Mouse (Mus musculus) thymus, postnatal 0 days (tissue): ENCODE results near the gene Abtb2. TPM values are rescaled to one million over a fixed set of nuclear protein-coding genes. Genes with fewer than 3 reads are reported as not detected.

Experiments
- DNase-seq: peaks from one replicate; pipeline ENCODE4 v3.0.0-alpha.2; 2015; ENCODE audit warnings: low spot score
- polyA plus RNA-seq: library from polyadenylated mRNA; unstranded; fragments of >200 nt; fragmentation: Nextera tagmentation; extraction: Ambion mirVana; gene quantifications from 2 replicates; pipeline ENCODE4 v1.2.1, GENCODE M21; 2015

Abtb2 gene
- polyA plus RNA-seq, 1 experiment from 2014 or later, result 37.2 TPM

GRCm38 (mm10) chr2:103583316-103583715, 17.2 kb downstream of the Abtb2 start:
- no peak for DNase-seq

GRCm38 (mm10) chr2:103584093-103584492, 18.0 kb downstream of the Abtb2 start:
- DNase-seq, result no peak

DNA sequence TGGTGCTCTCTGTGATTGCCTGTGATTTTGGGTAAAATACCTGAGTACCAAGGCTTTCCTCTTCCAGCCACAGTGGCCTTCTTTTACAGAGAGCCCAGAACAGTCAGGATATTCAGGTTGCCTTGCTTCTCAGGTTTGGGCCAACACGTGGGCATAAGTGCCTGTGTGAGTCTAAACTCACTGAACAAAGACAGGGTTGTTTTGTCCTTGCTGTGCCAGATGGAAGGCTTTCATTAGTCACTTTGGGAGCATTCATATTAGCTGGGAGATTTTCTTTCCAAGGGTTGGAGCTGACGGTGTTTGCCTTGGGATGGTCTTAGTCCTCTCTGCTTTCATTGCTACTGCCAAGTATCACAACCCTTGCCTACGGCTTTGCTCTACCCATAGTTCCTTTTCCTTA, 20.3 kb downstream of the Abtb2 start:
- DNase-seq, result no peak

DNA sequence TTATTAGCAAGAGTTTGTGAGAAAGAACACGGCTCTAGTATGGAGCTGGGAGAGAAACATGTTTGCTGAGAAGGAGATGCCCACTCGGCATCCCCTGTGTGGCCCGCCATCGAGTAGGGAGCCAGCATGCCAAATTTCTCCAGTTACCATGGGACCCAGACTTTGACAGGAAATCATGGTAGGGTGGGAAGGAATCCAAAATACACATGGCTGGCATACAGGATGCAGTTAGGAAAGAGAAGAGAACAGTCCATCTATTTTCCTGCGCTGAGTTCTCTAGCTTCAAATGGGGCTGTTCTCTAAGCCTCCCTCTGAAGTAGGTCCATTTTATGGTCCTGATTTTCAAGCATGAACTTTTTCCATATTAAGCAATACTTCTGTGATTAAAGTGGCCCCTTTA, 22.7 kb downstream of the Abtb2 start:
- no peak for DNase-seq

GRCm38 (mm10) chr2:103589400-103589799, 23.3 kb downstream of the Abtb2 start:
- DNase-seq, result no peak

DNA sequence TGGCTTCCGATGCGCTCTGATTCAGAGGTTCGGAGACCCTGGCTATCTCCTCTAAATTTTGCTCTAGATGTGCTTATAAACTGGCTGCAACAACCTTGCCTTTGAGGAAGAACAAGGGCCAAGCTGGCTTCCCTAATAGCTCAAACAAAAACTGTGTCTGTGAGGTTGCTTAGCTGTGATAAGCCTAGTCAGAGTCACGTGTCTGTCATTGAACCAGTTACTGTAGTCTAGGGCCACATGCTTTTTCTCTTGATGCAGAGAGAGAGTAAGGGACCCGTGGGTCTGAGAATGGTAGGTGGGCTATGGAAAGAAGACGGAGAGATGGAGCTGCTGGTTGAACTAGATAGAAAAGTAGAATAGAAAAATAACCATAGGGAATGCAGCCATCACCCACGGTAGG, 24.5 kb downstream of the Abtb2 start:
- no peak for DNase-seq

DNA sequence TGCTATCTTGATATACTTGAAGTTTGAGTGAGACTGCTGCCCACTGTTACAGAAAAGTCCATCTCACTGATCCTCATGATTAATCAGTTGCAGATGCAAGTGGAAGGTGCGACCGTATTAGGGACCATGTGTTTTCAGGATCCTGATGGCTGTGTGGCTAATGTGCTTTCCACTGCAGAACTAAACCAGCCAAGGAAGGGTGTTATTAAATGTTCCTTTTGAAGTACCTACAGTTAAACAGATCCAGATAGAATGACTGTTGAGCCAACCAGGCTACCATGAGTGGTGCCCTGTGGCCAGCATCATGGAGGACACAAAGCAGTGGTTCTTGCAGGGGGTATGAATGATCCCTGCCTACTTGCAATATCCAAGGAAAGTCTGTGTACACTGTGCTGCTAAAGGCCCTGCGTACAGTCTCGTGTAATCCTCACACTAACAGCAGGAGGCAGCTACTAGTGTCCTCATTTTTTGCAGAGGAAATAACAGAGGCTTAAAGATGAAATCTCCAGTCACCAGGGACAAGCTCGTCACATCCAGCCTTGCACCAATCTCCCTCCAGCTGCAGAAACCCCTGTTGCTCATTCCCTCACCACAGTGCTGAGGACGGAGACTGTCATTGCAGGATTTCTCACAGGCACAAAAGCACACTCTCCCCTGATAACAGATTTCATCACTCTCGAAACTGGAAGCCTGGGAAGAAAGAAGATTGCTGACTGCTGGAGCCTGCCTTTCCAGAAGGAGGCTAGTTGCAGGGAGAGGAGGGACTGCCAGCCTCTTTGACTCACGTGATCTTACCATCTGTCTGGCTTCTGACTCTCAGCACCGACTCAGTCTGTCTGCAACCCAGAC, 25.9 kb downstream of the Abtb2 start:
- no peak for DNase-seq

- no peak for DNase-seq
Measured at GRCm38 (mm10) chr2:103592591-103592929, 26.4 kb downstream of the Abtb2 start.

GRCm38 (mm10) chr2:103594592-103595011, 28.5 kb downstream of the Abtb2 start:
- DNase-seq, result no peak

DNA sequence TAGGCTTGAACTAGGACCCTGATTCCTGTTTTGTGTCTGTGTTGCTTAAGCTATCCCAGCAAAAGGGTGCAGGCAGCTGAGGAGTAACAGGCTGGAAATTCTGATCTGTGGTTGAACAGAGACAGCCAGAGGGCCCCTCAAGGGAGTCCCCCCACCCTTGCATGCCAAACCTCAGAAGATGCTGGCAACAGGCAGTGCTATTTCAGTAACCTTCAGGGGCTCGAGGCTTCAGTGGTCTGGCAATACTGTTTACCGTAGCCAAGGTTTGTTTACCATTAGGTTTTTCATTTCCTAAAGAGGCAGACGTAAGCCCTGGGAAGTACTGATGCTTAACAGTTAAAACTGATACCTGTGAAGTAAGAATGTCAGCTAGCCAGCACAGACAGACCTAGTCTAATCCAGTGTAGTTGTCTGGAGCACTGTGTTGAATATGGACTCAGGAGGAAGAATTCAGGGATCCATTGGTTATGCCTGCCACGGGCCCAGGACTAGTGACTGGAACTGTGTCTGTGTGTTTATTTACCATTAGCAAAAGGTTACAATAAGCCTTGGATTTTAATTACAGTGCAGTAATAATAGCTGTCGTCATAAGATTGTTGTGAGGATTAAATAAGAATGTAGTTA, 29.0 kb downstream of the Abtb2 start:
- no peak for DNase-seq

DNA sequence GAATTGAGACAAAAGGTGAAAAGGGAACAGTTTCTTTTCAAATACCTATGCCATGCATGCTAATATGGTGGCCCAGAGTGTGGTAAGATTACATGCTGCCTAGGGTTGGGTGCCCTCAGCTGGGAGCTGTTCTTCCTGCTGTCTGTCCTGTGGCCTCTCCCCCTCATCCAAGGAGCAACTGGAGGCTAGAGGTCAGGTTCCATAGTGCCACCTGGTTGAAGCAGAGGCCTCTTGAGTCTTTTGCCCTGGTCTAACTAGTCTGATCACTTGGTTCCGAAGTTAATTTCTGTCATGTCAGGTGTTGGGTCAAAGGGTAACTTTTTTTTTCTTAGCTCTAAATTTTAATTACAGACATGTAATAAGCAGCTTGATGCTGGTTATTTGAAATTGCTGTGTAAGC, 33.2 kb downstream of the Abtb2 start:
- no peak for DNase-seq

- DNase-seq, result peak; percentile 25
Measured at GRCm38 (mm10) chr2:103600165-103600891, 34.2 kb downstream of the Abtb2 start.

DNA sequence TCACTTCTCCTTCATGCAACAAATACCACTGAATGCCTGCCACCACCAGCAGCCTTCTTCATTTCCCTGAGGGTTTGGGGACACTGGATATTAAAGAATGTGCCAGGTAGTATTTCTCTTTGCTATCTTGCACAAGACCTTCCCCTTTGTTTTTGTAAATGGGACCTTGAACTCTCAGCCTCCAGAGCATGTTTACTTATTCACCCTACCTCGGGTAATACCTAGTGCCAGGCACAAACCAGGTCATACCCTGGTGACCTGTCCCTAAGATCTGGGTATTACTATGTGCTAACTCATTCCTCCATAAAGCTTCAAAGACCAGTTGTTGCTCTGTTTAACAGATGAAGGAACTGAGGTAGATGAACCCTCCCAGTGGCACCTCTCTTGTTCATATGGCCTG, 35.0 kb downstream of the Abtb2 start:
- no peak for DNase-seq

GRCm38 (mm10) chr2:103601531-103601930, 35.4 kb downstream of the Abtb2 start:
- no peak for DNase-seq

- DNase-seq, result no peak
Measured at GRCm38 (mm10) chr2:103603209-103603608, 37.1 kb downstream of the Abtb2 start.

GRCm38 (mm10) chr2:103603869-103604268, 37.8 kb downstream of the Abtb2 start:
- DNase-seq, result no peak

DNA sequence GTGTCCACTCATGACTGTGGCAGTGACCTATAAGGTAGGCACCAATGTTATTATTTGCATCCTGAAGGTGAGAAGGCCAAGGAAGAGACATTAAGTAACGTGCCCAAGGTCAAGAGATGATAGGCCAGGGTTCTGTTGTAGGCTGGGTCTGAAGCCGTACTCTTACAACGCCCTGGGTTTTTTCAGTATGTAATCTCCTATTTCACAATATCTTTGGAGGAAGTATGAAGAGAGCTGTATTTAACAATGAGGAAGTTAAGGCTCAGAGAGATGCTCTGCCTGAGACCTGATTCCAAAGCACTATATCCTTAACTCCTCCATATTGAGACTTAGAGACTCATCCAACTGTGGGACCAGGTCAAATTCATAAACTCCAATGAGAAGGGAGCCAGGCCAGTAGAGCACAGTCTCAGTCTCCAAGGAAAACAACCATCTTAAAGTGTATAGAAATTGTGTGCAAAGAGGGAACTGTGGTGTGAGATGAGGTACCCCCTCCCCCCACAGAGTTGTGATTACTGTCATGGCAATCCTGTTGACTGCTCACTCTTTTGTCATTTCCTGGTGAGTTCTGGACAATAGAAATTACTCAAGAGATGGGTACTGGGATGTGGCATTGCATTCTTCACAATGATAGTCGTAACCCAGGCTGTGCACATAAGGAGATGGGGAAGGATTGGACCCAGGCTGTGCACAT, 39.8 kb downstream of the Abtb2 start:
- DNase-seq, result no peak

GRCm38 (mm10) chr2:103607926-103608325, 41.8 kb downstream of the Abtb2 start:
- DNase-seq, result peak; percentile 75

DNA sequence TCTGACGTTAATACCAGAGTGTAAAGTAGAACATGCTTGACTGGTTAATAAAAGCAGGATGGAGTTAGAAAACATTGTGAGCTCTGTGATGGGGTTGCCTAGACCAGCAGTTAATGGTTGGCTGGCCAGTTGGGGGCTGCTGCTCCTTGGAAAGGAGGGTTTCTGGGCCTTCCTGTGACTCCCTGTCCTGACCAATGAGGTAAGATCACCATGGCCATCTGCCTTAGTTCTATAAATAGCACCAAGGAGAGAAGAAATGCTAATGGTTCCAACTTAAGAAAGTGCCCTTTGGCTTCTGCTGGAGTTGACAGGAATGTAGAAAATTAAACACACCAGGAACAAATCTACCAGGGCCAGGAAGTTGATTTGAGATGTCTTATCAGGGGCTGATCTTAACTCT, 42.8 kb downstream of the Abtb2 start:
- no peak for DNase-seq

DNA sequence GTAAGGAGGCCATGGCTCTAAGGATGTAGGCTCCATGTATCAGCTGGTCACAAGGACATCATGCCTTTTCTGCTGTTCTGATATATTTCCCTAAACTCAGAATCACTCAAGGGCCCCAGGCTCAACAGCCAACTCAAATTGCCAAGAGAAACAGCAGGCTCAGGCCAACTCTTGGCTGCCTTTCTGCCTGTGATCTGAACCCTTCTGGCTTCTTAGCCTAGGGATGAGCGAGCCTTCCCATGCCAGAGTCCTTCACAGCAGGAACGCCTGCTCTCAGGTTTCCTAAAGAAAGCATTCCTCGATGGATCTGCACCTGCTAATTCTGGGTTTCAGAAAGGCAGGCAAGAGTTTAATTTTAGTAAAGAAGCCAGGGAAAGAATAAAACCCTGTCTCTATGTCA, 43.4 kb downstream of the Abtb2 start:
- DNase-seq, result no peak

DNA sequence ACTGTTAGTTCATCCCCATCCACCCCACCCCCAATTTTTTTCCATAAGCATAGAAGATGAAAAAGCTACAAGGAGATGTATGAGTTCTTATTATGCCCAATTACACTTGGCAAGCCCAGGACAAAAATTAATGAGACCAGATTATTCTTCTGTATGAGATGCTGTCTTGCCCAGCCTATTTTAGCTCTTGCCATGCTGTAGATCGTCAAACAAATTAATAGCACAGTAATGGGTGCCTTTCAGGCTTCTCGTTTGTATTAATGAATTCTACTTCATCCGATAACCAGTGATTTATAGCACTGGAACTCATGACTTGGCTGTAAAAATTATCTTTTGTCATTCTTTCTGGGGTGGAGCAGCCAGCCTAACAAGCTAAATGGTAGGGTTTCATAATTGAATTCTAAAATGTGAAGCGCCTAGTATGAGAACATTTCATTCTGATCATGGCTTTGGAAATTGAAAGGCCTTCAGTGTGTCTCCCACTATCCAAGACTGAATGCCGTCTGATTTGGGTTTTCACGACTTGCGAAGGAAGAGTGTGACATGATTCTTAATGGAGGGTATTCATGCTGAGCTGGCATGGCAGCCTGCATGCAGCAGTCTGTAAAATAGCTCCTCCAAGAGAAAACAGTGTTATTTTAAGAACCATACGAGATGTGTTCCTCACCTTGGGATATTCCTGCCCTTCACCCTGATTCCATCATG, 44.9 kb downstream of the Abtb2 start:
- DNase-seq, result no peak
